Mouse (Mus musculus) erythroblast, adult 5-6 weeks (primary cell): Measurements from ENCODE around the gene Haus8. TPM values are rescaled to one million over a fixed set of nuclear protein-coding genes. Genes with fewer than 3 reads are reported as not detected.

Experiments
- total RNA-seq, 2 experiments: library from RNA; stranded (forward) in 1 of 2; stranded (reverse) in 1 of 2; fragments of 150-400 nt in 1 of 2; fragments of 200-764, 138-1000 nt in 1 of 2; gene quantifications; 2 replicates each; pipeline versions ENCODE4 v1.2.3 to v1.2.4; 2015 to 2017; ENCODE audit warnings: low replicate concordance in 2 of 2

Haus8 gene
- total RNA-seq, 2 experiments from 2014 or later = 10.8 to 20.8 TPM

Other genes starting within 250 kb of the Haus8 start
- 8.1 and 13.6 TPM in 2 replicates for gene Myo9b, start 220 bp downstream of the Haus8 start, total RNA-seq (2015; ENCODE audit: low replicate concordance)
- gene Myo9b, start 220 bp downstream of the Haus8 start, total RNA-seq (2017; ENCODE audit: low replicate concordance) = 14.5 and 22.6 TPM in 2 replicates
- gene Use1, start 93.9 kb upstream of the Haus8 start, total RNA-seq (2015; ENCODE audit: low replicate concordance) = 35.2 and 37.4 TPM in 2 replicates
- 34.8 and 38.3 TPM in 2 replicates for gene Use1, start 93.9 kb upstream of the Haus8 start, total RNA-seq (2017; ENCODE audit: low replicate concordance)
- 2.1 and 4.0 TPM in 2 replicates for gene Ocel1, start 98.4 kb upstream of the Haus8 start, total RNA-seq (2015; ENCODE audit: low replicate concordance)
- gene Ocel1, start 98.4 kb upstream of the Haus8 start, total RNA-seq (2017; ENCODE audit: low replicate concordance) = 2.6 and 3.2 TPM in 2 replicates
- 1.7 and 6.9 TPM in 2 replicates for gene Nr2f6, start 109.0 kb upstream of the Haus8 start, total RNA-seq (2015; ENCODE audit: low replicate concordance)
- gene Nr2f6, start 109.0 kb upstream of the Haus8 start, total RNA-seq (2017; ENCODE audit: low replicate concordance) = 0.42 and 0.94 TPM in 2 replicates
- not detected in 2 replicates for gene Ushbp1, start 122.9 kb upstream of the Haus8 start, total RNA-seq (2015; ENCODE audit: low replicate concordance)
- gene Ushbp1, start 122.9 kb upstream of the Haus8 start, total RNA-seq (2017; ENCODE audit: low replicate concordance) = not detected in 2 replicates
- gene Babam1, start 123.9 kb upstream of the Haus8 start, total RNA-seq (2015; ENCODE audit: low replicate concordance) = 31.9 and 60.8 TPM in 2 replicates
- 29.0 and 35.2 TPM in 2 replicates for gene Babam1, start 123.9 kb upstream of the Haus8 start, total RNA-seq (2017; ENCODE audit: low replicate concordance)
- gene Ankle1, start 133.1 kb upstream of the Haus8 start, total RNA-seq (2015; ENCODE audit: low replicate concordance) = 8.2 and 10.8 TPM in 2 replicates
- gene Ankle1, start 133.1 kb upstream of the Haus8 start, total RNA-seq (2017; ENCODE audit: low replicate concordance) = 35.5 and 44.7 TPM in 2 replicates
- gene Abhd8, start 190.7 kb upstream of the Haus8 start, total RNA-seq (2015; ENCODE audit: low replicate concordance) = 0.58 and 0.63 TPM in 2 replicates
- gene Abhd8, start 190.7 kb upstream of the Haus8 start, total RNA-seq (2017; ENCODE audit: low replicate concordance) = 2.2 and 3.5 TPM in 2 replicates
- 1.9 and 20.9 TPM in 2 replicates for gene Mrpl34, start 192.0 kb upstream of the Haus8 start, total RNA-seq (2015; ENCODE audit: low replicate concordance)
- 6.0 and 12.1 TPM in 2 replicates for gene Mrpl34, start 192.0 kb upstream of the Haus8 start, total RNA-seq (2017; ENCODE audit: low replicate concordance)
- 7.7 and 15.0 TPM in 2 replicates for gene Dda1, start 196.3 kb upstream of the Haus8 start, total RNA-seq (2015; ENCODE audit: low replicate concordance)
- gene Dda1, start 196.3 kb upstream of the Haus8 start, total RNA-seq (2017; ENCODE audit: low replicate concordance) = 5.7 and 7.9 TPM in 2 replicates
- 0.21 TPM in 1 of 2 replicates, not detected in the other for gene Ano8, start 213.0 kb upstream of the Haus8 start, total RNA-seq (2015; ENCODE audit: low replicate concordance)
- gene Ano8, start 213.0 kb upstream of the Haus8 start, total RNA-seq (2017; ENCODE audit: low replicate concordance) = 0.14 TPM in 1 of 2 replicates, not detected in the other
- 0.58 and 3.1 TPM in 2 replicates for gene Gtpbp3, start 215.2 kb upstream of the Haus8 start, total RNA-seq (2015; ENCODE audit: low replicate concordance)
- 1.7 and 3.9 TPM in 2 replicates for gene Gtpbp3, start 215.2 kb upstream of the Haus8 start, total RNA-seq (2017; ENCODE audit: low replicate concordance)
- gene Plvap, start 238.8 kb upstream of the Haus8 start, total RNA-seq (2015; ENCODE audit: low replicate concordance) = 0.84 TPM in 1 of 2 replicates, not detected in the other
- 0.26 TPM in 1 of 2 replicates, not detected in the other for gene Plvap, start 238.8 kb upstream of the Haus8 start, total RNA-seq (2017; ENCODE audit: low replicate concordance)